Mouse (Mus musculus) heart, postnatal 25 days (tissue): ENCODE results near the gene Fcmr. TPM values are rescaled to one million over a fixed set of nuclear protein-coding genes. Genes with fewer than 3 reads are reported as not detected.

Experiments
- DNase-seq: peaks from one replicate; pipeline ENCODE4 v3.0.0; 2022; ENCODE audit warnings: low spot score
- intact Hi-C: fragments of 180-260 bp; cut with DNase I; formaldehyde crosslinking; loops from one replicate; pipeline ENCODE4 v1.15.1; 2025
- total RNA-seq, 2 experiments: library from RNA; stranded (reverse); gene quantifications; 2 replicates each; pipeline ENCODE4 v1.2.3; 2021

The Fcmr gene
- total RNA-seq, 2 experiments from 2014 or later: 1.2 to 2.4 TPM

DNA sequence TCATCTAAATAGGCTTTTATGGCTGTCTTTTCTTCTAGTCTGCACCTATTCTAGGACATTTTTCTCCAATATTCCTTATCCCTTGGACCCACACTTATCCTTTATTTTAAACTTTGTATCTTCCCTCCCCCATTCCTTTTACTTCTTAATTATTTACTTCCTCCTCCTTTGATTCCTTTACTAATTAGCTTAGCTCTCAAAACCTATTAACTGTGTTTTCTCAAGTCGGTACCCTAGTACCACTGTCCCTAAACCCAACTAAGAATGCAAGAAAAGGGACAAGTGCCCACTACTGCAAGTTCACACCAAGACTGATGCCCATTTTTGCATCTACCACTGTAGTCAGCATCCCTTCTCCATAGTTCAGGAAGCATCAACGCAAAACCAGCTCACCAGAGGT lies 9.7 kb upstream of the Fcmr start:
- DNase-seq: no peak
- intact Hi-C loops: no loop called here

DNA sequence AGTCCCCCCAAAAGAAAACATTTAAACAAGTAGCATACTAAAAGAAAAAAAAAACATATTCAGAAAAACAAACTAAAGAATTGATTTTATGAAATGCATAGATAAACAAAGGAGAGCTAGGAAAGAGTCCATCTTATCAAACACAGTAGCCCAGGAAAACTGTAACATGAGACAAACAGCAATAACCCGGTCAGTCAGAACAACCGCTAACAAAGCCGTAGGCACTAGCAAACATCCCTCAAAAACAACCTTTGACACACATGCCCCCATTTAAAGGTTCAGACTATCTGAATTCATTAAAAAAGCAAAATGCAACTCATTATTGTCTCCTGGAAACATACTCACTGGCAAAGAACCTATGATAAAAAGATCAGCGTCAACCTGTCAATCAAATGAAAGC lies 8.0 kb upstream of the Fcmr start:
- intact Hi-C loops: no loop called here
- DNase-seq: no peak

DNA sequence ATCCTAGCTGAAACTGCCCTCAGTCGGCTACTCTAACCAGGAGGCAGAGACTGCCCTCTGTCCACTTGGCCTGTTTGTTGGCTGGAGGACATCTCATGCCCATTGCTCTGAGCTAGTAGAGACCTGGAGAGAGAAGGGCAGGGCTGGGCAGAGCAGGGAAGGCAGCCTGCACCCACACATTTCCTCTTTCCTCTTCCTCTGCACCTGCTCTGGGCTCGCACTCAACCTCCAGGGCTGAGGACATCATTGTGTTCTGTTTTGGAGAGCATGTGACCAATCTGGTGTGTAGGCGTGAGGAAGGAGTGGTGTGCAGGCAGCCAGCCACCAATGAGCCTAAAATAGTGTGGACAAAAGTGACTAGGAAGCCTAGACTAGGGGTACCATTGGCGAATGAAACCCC lies 1.2 kb upstream of the Fcmr start:
- intact Hi-C loops: no loop called here
- no peak for DNase-seq

DNA sequence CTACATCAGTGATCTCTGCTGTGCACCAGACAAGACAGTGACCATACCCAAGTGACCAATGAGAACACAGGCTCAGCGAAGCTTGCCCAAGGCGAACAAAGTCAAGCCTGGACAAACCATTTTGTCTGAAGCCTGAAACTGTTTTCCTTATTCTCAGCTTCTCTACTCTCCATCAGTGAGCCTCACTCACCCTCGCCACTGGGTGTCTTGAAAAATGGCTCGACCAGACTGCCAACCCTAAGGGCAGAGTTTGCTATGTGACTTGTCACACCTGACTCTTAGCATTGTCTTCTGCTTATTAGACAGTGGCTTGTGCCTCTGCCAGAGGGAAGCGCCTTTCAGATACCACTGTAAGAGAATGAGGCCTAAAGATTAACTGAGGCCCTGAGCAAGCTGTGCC lies 728 bp upstream of the Fcmr start:
- intact Hi-C loops: no loop called here
- DNase-seq: no peak

DNA sequence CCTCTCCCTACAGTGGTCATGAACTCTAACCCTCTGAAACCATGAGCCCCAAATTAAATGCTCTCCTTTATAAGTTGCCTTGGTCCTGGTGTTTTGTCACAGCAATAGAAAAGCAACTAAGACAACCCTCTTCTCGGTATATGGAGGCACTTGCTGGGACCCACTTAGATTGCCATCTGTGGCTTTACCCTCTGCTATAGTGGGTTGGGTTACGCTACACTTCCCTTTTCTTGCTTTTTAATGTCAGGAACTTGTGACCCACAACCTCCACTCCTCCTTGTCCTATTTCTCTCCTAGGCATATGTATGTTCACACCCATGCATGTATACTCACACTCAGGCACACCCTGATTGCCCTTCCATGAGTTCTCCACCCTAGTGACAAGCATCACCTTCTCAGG lies 7.4 kb downstream of the Fcmr start:
- intact Hi-C loops: loop anchor here (10.0 kb wide), 1 partner anchor 328 kb away; no protein-coding TSS in a partner anchor
- no peak for DNase-seq

DNA sequence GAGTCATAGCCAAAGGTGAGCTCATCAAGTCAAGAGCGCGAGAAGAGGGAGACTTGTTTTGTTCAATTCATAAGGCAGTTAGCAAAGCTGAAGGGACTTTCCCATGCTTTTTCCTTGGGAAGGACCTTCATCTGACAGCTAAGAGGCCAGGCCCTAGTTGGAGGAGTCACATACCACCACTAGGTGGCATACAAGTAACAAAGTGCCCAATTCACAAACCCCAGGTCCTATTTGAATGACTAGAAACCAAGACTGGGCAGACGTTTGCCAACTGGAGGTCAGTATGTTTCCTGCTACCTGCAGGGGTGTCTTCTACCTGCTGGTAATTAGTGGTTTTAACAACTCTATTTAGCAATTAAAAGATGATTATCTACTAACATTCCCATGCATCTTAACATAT lies 9.7 kb downstream of the Fcmr start:
- DNase-seq: no peak
- intact Hi-C loops: loop anchor here (5.0 to 10.0 kb wide), 3 partner anchors 277 to 387 kb away; partner anchors contain the start of gene Eif2d

DNA sequence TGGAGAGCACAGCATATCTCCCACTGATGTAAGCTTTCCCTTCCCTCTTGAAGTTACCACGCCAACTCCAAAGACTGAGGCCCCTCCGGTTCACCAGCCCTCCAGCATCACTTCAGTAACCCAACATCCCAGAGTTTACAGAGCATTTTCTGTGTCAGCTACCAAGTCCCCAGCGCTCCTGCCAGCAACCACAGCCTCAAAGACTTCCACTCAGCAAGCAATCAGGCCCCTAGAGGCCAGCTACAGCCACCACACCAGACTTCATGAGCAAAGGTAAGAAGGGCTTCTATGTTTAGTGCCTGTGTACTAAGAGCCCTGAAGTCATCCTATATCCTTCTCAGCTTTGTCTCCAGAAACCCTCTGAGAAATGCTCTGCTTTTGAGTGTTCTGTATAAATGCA lies 10.4 kb downstream of the Fcmr start:
- no peak for DNase-seq
- intact Hi-C loops: loop anchor here (5.0 to 10.0 kb wide), 3 partner anchors 276 to 386 kb away; partner anchors contain the start of gene Eif2d

DNA sequence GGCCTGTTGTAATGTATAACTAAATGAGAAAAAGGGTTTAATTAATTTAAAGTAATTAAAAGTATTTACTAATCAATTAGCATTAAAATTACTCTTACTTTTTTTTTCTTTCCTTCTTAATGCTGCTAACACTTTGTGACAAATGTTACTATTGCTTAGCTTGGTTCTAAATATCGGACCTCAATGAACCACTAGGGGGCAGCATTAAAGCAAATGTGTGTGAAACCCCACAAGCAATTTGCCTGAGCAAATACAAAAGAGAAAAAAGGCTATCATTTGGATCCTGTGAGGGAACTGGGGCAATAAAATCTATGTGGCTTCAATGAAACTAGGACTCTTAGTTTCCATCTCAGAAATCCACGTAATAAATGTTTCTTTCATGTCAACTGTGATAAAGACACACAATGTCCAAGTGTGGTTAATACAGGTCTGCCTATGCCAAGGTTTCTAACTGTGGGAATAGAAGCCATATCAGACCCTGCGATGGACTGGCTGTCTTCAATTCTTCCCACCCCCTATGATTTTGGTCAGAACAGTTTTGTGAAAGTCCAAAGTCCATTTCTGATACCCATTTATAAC lies 11.6 kb downstream of the Fcmr start:
- DNase-seq: no peak
- intact Hi-C loops: loop anchor here (1.0 to 10.0 kb wide), 5 partner anchors 102 to 385 kb away; partner anchors contain the start of gene Eif2d

DNA sequence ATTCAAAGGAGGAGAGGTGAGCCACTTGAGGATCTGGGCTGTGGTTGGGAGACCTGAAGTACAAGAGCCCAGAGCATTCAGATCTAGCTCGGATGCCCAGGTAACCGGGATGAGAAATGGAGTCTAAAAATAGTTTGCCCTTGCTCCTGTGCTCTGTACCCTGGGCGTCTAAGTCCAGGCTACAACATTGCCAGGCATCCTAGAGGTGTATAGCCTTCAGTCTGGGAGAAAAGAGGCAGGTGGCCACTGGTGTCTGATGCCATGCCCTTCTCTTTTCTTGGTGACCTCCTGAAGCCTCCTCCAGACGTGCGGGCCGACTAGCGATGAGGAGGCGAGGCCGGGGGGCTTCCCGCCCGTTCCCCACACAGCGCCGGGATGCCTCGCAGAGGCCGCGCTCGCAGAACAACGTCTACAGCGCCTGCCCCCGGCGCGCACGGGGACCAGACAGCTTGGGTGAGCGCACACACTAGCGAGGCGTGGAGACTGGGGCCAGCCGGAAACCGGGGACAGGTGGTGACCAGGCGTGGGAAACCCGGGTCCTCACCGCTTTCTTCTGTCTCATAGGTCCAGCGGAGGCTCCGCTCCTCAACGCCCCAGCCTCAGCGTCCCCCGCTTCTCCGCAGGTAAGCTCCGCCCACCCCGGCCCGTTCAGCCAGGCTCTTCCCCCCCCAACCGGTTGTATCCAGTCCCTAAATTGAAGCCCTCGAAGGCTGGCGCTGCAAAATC lies 12.6 kb downstream of the Fcmr start:
- intact Hi-C loops: loop anchor here (1.0 to 10.0 kb wide), 5 partner anchors 101 to 384 kb away; partner anchors contain the start of gene Eif2d
- no peak for DNase-seq

DNA sequence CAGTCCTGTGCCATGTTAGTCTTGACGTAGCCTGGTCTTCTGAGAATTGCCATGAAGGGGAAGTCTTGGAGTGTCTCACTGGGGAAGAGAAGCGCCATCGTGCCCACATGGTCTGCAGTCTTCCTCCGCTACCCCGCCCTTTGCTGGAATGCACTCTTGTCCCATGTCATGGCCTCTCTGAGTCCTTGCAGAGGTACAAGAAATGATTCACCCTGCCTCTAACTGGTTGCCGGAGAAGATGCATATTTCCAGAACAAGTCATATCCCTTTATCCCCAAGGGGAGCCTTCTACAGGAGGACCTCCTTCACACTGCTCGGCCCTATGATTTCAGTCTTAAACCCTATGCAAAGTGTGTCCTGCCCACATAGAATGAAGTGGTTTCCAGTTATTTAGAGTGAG lies 14.5 kb downstream of the Fcmr start:
- intact Hi-C loops: loop anchor here (5.0 to 10.0 kb wide), 3 partner anchors 272 to 382 kb away; partner anchors contain the start of gene Eif2d
- DNase-seq: no peak

DNA sequence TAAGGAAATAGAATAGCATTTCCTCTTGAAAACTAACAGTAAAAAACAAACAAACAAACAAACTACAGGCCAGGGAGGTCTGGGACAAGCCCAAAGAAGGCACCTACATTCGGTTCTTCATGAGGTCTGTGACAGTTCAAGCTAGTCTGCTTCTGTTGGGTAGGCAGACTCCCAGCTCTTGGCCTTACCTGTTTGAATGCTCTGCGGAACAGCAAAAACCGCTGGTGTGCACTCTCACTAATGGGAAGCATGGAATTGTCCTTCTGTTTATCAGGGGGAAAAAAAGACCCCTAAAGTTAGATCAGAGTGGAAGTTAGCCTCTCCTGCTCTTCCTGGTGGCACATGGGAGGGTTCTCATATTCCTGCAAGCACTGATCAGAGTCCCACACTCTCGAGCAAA lies 17.7 kb downstream of the Fcmr start:
- intact Hi-C loops: no loop called here

DNA sequence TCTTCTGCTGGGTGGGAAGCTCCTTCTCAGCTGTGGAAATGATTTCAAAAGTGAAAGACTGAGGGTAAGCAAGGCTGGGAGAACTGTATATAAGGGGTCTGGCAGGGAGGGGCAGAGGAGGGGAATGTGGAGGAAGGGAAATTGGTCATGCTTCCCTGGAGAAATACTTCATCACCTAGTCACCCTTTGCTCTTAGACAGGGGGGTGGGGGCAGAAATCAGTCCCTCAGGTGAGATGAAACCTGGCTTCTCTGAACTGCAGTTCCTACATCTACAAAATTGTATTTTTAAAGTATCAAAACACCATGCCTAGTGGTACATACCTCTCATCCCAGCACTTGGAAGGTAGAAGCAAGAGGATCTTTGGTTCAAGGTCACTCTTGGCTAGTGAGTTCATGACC lies 21.9 kb downstream of the Fcmr start, which contains the start of gene Il24:
Gene Il24, minus strand, starts transcription at position 101 of the 400 bp plus-strand sequence.
- intact Hi-C loops: no loop called here
- no peak for DNase-seq

More for the DNA sequence above, 17.7 kb downstream of the Fcmr start:
- DNase-seq: no peak

DNA sequence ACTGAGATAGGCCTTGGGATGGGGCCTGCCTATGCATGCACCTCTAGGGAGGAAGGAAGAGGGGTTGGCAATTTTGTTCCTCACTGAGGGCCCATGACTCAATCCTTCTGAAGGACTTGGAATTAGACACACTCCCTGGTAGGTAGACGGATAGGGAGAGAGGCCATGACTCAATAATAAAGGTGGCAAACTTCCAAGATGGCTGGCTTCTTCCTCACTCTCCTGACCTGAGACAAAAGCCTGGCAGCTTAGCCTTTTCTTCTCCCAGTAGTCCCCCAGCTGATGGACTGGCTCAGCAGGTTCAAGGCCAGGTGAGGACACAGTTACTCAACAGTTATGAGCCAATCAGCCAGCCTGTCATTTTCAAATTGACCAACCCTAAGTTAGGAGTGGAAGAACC lies 27.0 kb downstream of the Fcmr start:
- intact Hi-C loops: no loop called here

DNA sequence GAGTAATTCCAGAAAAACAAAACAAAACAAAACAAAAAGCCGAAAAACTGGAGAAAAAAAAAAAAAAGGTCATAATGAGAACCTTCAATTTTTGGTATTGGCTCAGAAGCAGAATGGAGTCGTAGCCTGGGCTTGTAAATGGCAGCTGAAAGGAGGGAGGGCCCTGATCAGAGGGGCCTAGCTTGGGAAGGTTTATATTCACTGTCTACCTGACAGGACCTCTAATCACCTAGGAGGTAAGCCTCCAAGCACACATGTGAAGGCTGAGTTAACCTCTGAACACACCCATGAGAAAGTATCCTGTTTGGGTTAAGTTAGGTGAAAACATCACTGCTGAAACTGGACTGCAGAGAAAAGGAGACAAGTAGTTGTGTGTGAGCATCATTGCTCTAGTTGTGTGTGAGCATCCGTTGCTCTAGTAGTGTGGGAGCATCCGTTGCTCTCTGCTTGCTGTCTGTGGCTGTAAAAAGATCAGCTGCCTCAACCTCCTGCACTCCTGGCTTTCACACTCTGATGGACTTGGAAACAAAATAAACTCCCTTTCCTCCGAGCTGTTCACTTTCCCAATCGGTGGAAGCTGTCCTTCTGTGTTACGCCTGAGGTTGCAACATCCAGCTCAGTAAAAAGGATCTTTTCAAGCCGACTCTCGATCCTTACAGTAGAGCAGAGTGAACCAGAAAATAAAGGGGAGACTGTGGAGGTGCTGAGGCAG lies 28.0 kb downstream of the Fcmr start:
- intact Hi-C loops: no loop called here

More for the DNA sequence above, 27.0 kb downstream of the Fcmr start:
- no peak for DNase-seq

DNA sequence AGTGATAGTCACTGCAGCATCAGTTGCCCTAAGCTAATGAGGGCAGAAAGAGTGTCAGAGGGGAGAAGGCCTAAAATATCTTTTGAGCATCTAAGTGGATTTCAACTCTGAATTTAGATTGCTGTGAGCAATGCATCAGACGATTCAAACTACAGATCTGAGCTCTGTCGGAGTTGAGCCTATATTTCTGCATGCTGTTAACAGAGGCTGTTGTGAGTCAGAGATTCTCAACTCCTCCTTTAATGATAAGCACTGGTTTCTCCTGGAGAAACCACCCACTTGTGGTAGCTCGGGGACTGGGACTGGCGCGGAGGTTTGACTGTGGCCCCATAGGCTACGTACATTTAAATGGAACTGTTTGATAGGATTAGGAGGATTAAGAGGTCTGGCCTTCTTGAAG lies 29.0 kb downstream of the Fcmr start:
- DNase-seq: no peak
- intact Hi-C loops: no loop called here

More for the DNA sequence above, 28.0 kb downstream of the Fcmr start:
- DNase-seq: no peak

DNA sequence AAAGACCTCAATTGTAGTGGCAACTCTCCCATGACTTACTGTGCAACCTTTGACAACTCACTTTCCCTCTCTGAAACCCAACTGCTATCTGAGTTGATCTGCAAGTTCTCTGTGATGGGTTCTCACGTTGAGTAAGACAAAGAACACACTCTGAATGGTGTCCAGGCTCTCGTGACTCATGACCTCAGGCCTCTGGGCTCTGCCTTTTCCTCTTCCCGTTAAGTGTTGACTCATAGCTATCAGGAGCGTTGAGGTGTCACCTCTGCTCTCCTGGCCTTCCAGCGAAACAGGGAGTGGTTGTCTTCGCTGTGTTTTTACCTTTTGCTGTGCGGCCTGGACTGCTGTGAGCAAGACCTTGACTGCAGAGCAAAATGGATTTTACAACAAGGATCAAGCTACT lies 37.0 kb downstream of the Fcmr start:
- DNase-seq: no peak
- intact Hi-C loops: no loop called here

DNA sequence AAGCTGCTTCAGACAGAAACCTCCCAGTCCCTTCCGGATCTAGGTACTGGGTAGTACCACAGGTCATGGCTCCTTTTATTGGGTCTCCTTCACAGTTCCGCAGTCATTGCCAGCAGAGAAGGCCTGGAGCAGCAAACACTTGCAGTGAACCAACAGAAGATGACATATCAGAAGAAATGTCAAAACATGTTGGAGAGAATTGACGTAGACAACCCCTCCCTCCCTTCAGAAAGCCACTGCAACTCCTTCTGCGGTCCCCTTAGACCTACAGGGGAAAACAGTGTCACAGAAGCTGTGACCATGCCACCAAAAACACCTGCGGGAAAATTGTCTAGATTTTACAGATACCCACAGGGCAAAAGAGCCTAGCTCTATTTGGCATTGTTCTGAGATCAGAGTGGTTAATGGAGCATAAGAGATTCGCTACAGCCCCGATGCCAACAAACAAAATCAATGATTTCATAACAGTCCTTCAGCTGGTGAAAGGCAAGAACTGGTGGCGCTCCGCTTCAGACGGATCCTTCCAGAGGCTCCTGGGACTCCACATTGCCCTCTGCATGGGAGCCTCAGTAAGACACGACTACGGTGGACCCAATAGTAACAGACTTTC lies 46.0 kb downstream of the Fcmr start, which contains the start of gene Il20:
Gene Il20, minus strand, starts transcription at position 51 of the 610 bp plus-strand sequence.
- DNase-seq: no peak
- intact Hi-C loops: no loop called here

DNA sequence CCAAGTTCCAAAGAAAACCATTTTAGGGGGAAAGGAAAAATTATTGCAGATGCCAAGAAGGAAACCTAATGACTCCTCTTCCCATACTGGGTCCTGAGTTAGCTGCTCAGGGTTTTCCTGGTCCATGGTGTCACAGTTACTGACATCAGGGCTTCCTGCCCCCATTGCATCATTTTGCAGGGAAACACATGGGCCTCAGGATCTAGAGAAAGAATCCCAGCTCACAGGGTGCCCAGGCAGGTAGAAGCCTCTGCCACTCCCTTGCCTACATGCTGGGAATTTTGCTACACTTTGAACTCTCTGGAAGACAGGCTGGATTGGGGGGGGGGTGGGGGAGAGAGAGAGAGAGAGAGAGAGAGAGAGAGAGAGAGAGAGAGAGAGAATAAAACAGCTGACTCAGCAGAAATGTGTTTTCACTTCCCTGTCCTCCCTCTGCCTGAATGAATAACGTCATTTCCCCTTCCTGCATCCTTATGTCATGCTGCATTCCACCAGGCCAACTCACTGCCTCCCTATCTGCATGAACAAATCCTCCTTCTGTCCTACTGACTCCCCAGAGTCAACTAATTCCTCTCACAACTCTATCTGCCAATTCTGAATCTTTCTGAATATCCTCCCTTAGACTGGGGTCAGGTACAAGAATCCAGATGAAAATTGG lies 53.0 kb downstream of the Fcmr start:
- DNase-seq: no peak
- intact Hi-C loops: no loop called here

DNA sequence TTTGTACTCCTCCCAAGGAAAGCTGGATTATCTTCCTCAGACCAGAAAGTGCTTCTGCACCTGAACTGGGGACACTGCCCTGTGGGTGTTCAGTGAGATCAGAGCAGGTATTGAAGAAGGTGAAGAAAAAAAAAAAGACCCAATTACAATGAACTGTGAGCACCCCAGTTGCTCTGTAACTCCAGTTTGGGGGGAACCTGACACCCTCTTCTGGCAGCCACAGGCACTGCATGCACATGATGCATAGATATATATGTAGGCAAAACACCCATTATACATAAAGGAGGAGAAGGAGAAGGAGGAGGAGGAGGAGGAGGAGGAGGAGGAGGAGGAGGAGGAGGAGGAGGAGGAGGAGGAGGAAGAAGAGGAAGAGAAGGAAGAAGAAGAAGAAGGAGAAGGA lies 61.0 kb downstream of the Fcmr start:
- no peak for DNase-seq
- intact Hi-C loops: no loop called here
